Mouse (Mus musculus): ENCODE results near the gene Enpp6. TPM values are rescaled to one million over a fixed set of nuclear protein-coding genes. Genes with fewer than 3 reads are reported as not detected.

Gene Enpp6
- polyA plus RNA-seq, 1 experiment: not detected

GRCm38 (mm10) chr8:46969386-46969785 lies 17.3 kb upstream of the Enpp6 start:
- Histone ChIP-seq H3K4me3 (no peak overlapping the region), H3K79me2 (ENCODE audit: control insufficient read depth, insufficient read depth) (no peaks in the 10 kb centered on the region), H3ac (ENCODE audit: control insufficient read depth, insufficient read length) (no peak overlapping the region), H3K4me2 (ENCODE audit: low read depth) (no peak overlapping the region), H3K36me3 (ENCODE audit: control insufficient read depth, insufficient read depth) (no peaks in the 10 kb centered on the region), H3K27me3 (ENCODE audit: control insufficient read depth, insufficient read depth, insufficient read length) (peaks cover 8% of the 10 kb centered on the region)
- TF ChIP-seq MYOG (IDR thresholded peaks at IDR 0.05; ENCODE audit: control insufficient read depth in 1 of 3, insufficient read depth in 1 of 3, insufficient read length in 2 of 3, low read depth in 2 of 3) (no peak), USF1 (IDR thresholded peaks at IDR 0.05; ENCODE audit: low read depth) (no peak), MAX (IDR thresholded peaks at IDR 0.05; ENCODE audit: low read depth) (no peak), TCF3 (IDR thresholded peaks at IDR 0.05; ENCODE audit: insufficient read length, low read depth) (no peak)

- TF ChIP-seq REST (IDR thresholded peaks at IDR 0.05; ENCODE audit: insufficient read depth, insufficient read length) (no peak), POLR2A (IDR thresholded peaks at IDR 0.05; ENCODE audit: insufficient read length, low read depth) (no peak), TCF12 (IDR thresholded peaks at IDR 0.05; ENCODE audit: insufficient read depth, poor library complexity, severe bottlenecking) (no peak), CEBPB (IDR thresholded peaks at IDR 0.05; ENCODE audit: insufficient read depth, poor library complexity, severe bottlenecking) (no peak), MYOG (IDR thresholded peaks at IDR 0.05; ENCODE audit: control insufficient read depth in 1 of 3, insufficient read depth in 1 of 3, insufficient read length in 2 of 3, low read depth in 2 of 3) (no peak), E2F4 (IDR thresholded peaks at IDR 0.05; ENCODE audit: insufficient read depth) (no peak), MAX (IDR thresholded peaks at IDR 0.05; ENCODE audit: low read depth) (no peak), SRF (IDR thresholded peaks at IDR 0.05; ENCODE audit: control insufficient read depth, insufficient read length, low read depth) (no peak), TCF3 (IDR thresholded peaks at IDR 0.05; ENCODE audit: insufficient read length, low read depth) (no peak), POLR2AphosphoS2 (IDR thresholded peaks at IDR 0.05; ENCODE audit: insufficient read length, low read depth) (no peak), USF1 (IDR thresholded peaks at IDR 0.05; ENCODE audit: low read depth) (no peak), MYOD1 (IDR thresholded peaks at IDR 0.05; ENCODE audit: control insufficient read depth in 1 of 3, insufficient read length in 2 of 3, low read depth in 2 of 3) (no peak)
- Histone ChIP-seq H3K27me3 (ENCODE audit: control insufficient read depth, insufficient read depth, insufficient read length) (no peaks in the 10 kb centered on the region), H3ac (ENCODE audit: control insufficient read depth, insufficient read length) (no peak overlapping the region), H3K79me2 (ENCODE audit: control insufficient read depth, insufficient read depth) (no peaks in the 10 kb centered on the region), H3K4me3 (no peak overlapping the region), H3K4me2 (ENCODE audit: low read depth) (no peak overlapping the region), H3K36me3 (ENCODE audit: control insufficient read depth, insufficient read depth) (no peaks in the 10 kb centered on the region)
Observed at GRCm38 (mm10) chr8:46977376-46977775, 9.3 kb upstream of the Enpp6 start.

- H3K79me2 ChIP-seq (ENCODE audit: control insufficient read depth, insufficient read depth): no peaks in the 10 kb centered on the region
- H3K4me3 ChIP-seq: no peak overlapping the region
- no peak for TF ChIP-seq MYOG (IDR thresholded peaks at IDR 0.05; ENCODE audit: control insufficient read depth in 1 of 3, insufficient read depth in 1 of 3, insufficient read length in 2 of 3, low read depth in 2 of 3)
- TF ChIP-seq USF1 (IDR thresholded peaks at IDR 0.05; ENCODE audit: low read depth): no peak
- TF ChIP-seq E2F4 (IDR thresholded peaks at IDR 0.05; ENCODE audit: insufficient read depth): no peak
- TF ChIP-seq SRF (IDR thresholded peaks at IDR 0.05; ENCODE audit: control insufficient read depth, insufficient read length, low read depth): no peak
- TF ChIP-seq POLR2A (IDR thresholded peaks at IDR 0.05; ENCODE audit: insufficient read length, low read depth): no peak
- no peak for TF ChIP-seq POLR2AphosphoS2 (IDR thresholded peaks at IDR 0.05; ENCODE audit: insufficient read length, low read depth)
- TF ChIP-seq TCF3 (IDR thresholded peaks at IDR 0.05; ENCODE audit: insufficient read length, low read depth): no peak
- TF ChIP-seq REST (IDR thresholded peaks at IDR 0.05; ENCODE audit: insufficient read depth, insufficient read length): no peak
- no peak for TF ChIP-seq TCF12 (IDR thresholded peaks at IDR 0.05; ENCODE audit: insufficient read depth, poor library complexity, severe bottlenecking)
- no peak for TF ChIP-seq CEBPB (IDR thresholded peaks at IDR 0.05; ENCODE audit: insufficient read depth, poor library complexity, severe bottlenecking)
- no peak for TF ChIP-seq MAX (IDR thresholded peaks at IDR 0.05; ENCODE audit: low read depth)
- no peak for TF ChIP-seq MYOD1 (IDR thresholded peaks at IDR 0.05; ENCODE audit: control insufficient read depth in 1 of 3, insufficient read length in 2 of 3, low read depth in 2 of 3)
- H3ac ChIP-seq (ENCODE audit: control insufficient read depth, insufficient read length): no peak overlapping the region
- peaks cover 11% of the 10 kb centered on the region for H3K27me3 ChIP-seq (ENCODE audit: control insufficient read depth, insufficient read depth, insufficient read length)
- H3K36me3 ChIP-seq (ENCODE audit: control insufficient read depth, insufficient read depth): no peaks in the 10 kb centered on the region
- no peak overlapping the region for H3K4me2 ChIP-seq (ENCODE audit: low read depth)
Observed at GRCm38 (mm10) chr8:46982166-46982565, 4.5 kb upstream of the Enpp6 start.

GRCm38 (mm10) chr8:46982770-46983169 lies 3.9 kb upstream of the Enpp6 start:
- H3K4me2 ChIP-seq (ENCODE audit: low read depth): no peak overlapping the region
- no peak for TF ChIP-seq MYOD1 (IDR thresholded peaks at IDR 0.05; ENCODE audit: control insufficient read depth in 1 of 3, insufficient read length in 2 of 3, low read depth in 2 of 3)
- no peak for TF ChIP-seq TCF12 (IDR thresholded peaks at IDR 0.05; ENCODE audit: insufficient read depth, poor library complexity, severe bottlenecking)
- no peak for TF ChIP-seq REST (IDR thresholded peaks at IDR 0.05; ENCODE audit: insufficient read depth, insufficient read length)
- TF ChIP-seq USF1 (IDR thresholded peaks at IDR 0.05; ENCODE audit: low read depth): no peak
- TF ChIP-seq MYOG (IDR thresholded peaks at IDR 0.05; ENCODE audit: control insufficient read depth in 1 of 3, insufficient read depth in 1 of 3, insufficient read length in 2 of 3, low read depth in 2 of 3): no peak
- no peak for TF ChIP-seq POLR2A (IDR thresholded peaks at IDR 0.05; ENCODE audit: insufficient read length, low read depth)
- no peak for TF ChIP-seq POLR2AphosphoS2 (IDR thresholded peaks at IDR 0.05; ENCODE audit: insufficient read length, low read depth)
- TF ChIP-seq SRF (IDR thresholded peaks at IDR 0.05; ENCODE audit: control insufficient read depth, insufficient read length, low read depth): no peak
- no peak for TF ChIP-seq TCF3 (IDR thresholded peaks at IDR 0.05; ENCODE audit: insufficient read length, low read depth)
- no peak for TF ChIP-seq MAX (IDR thresholded peaks at IDR 0.05; ENCODE audit: low read depth)
- TF ChIP-seq CEBPB (IDR thresholded peaks at IDR 0.05; ENCODE audit: insufficient read depth, poor library complexity, severe bottlenecking): no peak
- no peak for TF ChIP-seq E2F4 (IDR thresholded peaks at IDR 0.05; ENCODE audit: insufficient read depth)
- no peaks in the 10 kb centered on the region for H3K36me3 ChIP-seq (ENCODE audit: control insufficient read depth, insufficient read depth)
- peaks cover 14% of the 10 kb centered on the region for H3K27me3 ChIP-seq (ENCODE audit: control insufficient read depth, insufficient read depth, insufficient read length)
- H3K4me3 ChIP-seq: no peak overlapping the region
- no peaks in the 10 kb centered on the region for H3K79me2 ChIP-seq (ENCODE audit: control insufficient read depth, insufficient read depth)
- no peak overlapping the region for H3ac ChIP-seq (ENCODE audit: control insufficient read depth, insufficient read length)

- H3K36me3 ChIP-seq (ENCODE audit: control insufficient read depth, insufficient read depth): no peaks in the 10 kb centered on the region
- no peak overlapping the region for H3K4me2 ChIP-seq (ENCODE audit: low read depth)
- no peak overlapping the region for H3K4me3 ChIP-seq
- TF ChIP-seq REST (IDR thresholded peaks at IDR 0.05; ENCODE audit: insufficient read depth, insufficient read length) (no peak), E2F4 (IDR thresholded peaks at IDR 0.05; ENCODE audit: insufficient read depth) (no peak), POLR2AphosphoS2 (IDR thresholded peaks at IDR 0.05; ENCODE audit: insufficient read length, low read depth) (no peak), CEBPB (IDR thresholded peaks at IDR 0.05; ENCODE audit: insufficient read depth, poor library complexity, severe bottlenecking) (no peak), MYOG (IDR thresholded peaks at IDR 0.05; ENCODE audit: control insufficient read depth in 1 of 3, insufficient read depth in 1 of 3, insufficient read length in 2 of 3, low read depth in 2 of 3) (no peak)
- no peaks in the 10 kb centered on the region for H3K79me2 ChIP-seq (ENCODE audit: control insufficient read depth, insufficient read depth)
- H3K27me3 ChIP-seq (ENCODE audit: control insufficient read depth, insufficient read depth, insufficient read length): peaks cover 21% of the 10 kb centered on the region
- no peak overlapping the region for H3ac ChIP-seq (ENCODE audit: control insufficient read depth, insufficient read length)
Observed at GRCm38 (mm10) chr8:46984647-46985046, 2.0 kb upstream of the Enpp6 start.

All from myocyte (in vitro differentiated cells).